Mouse (Mus musculus): Measurements from ENCODE around the gene Tbx3. TPM values are rescaled to one million over a fixed set of nuclear protein-coding genes. Genes with fewer than 3 reads are reported as not detected.

The Tbx3 gene
- polyA plus RNA-seq, 1 experiment = 3.1 TPM

- no peak overlapping the region for H3ac ChIP-seq (ENCODE audit: control insufficient read depth, insufficient read length)
- no peaks in the 10 kb centered on the region for H3K36me3 ChIP-seq (ENCODE audit: control insufficient read depth, insufficient read depth)
- TF ChIP-seq POLR2AphosphoS2 (IDR thresholded peaks at IDR 0.05; ENCODE audit: insufficient read length, low read depth) (no peak), MAX (IDR thresholded peaks at IDR 0.05; ENCODE audit: low read depth) (no peak), SRF (IDR thresholded peaks at IDR 0.05; ENCODE audit: control insufficient read depth, insufficient read length, low read depth) (no peak), MYOD1 (IDR thresholded peaks at IDR 0.05; ENCODE audit: control insufficient read depth in 1 of 3, insufficient read length in 2 of 3, low read depth in 2 of 3) (no peak), USF1 (IDR thresholded peaks at IDR 0.05; ENCODE audit: low read depth) (no peak), TCF12 (IDR thresholded peaks at IDR 0.05; ENCODE audit: insufficient read depth, poor library complexity, severe bottlenecking) (no peak), TCF3 (IDR thresholded peaks at IDR 0.05; ENCODE audit: insufficient read length, low read depth) (no peak)
- H3K4me3 ChIP-seq = no peak overlapping the region
- no peaks in the 10 kb centered on the region for H3K27me3 ChIP-seq (ENCODE audit: control insufficient read depth, insufficient read depth, insufficient read length)
- no peaks in the 10 kb centered on the region for H3K79me2 ChIP-seq (ENCODE audit: control insufficient read depth, insufficient read depth)
- H3K4me2 ChIP-seq (ENCODE audit: low read depth) = no peak overlapping the region
Observed at GRCm38 (mm10) chr5:119687856-119688206, 17.4 kb downstream of the Tbx3 start.

GRCm38 (mm10) chr5:119688306-119688705, 17.8 kb downstream of the Tbx3 start:
- no peak overlapping the region for H3K4me2 ChIP-seq (ENCODE audit: low read depth)
- TF ChIP-seq POLR2A (IDR thresholded peaks at IDR 0.05; ENCODE audit: insufficient read length, low read depth) (no peak), SRF (IDR thresholded peaks at IDR 0.05; ENCODE audit: control insufficient read depth, insufficient read length, low read depth) (no peak), MYOG (IDR thresholded peaks at IDR 0.05; ENCODE audit: control insufficient read depth in 1 of 3, insufficient read depth in 1 of 3, insufficient read length in 2 of 3, low read depth in 2 of 3) (no peak), TCF12 (IDR thresholded peaks at IDR 0.05; ENCODE audit: insufficient read depth, poor library complexity, severe bottlenecking) (no peak), MYOD1 (IDR thresholded peaks at IDR 0.05; ENCODE audit: control insufficient read depth in 1 of 3, insufficient read length in 2 of 3, low read depth in 2 of 3) (no peak), USF1 (IDR thresholded peaks at IDR 0.05; ENCODE audit: low read depth) (no peak), TCF3 (IDR thresholded peaks at IDR 0.05; ENCODE audit: insufficient read length, low read depth) (no peak), POLR2AphosphoS2 (IDR thresholded peaks at IDR 0.05; ENCODE audit: insufficient read length, low read depth) (no peak), REST (IDR thresholded peaks at IDR 0.05; ENCODE audit: insufficient read depth, insufficient read length) (no peak), MAX (IDR thresholded peaks at IDR 0.05; ENCODE audit: low read depth) (no peak), CEBPB (IDR thresholded peaks at IDR 0.05; ENCODE audit: insufficient read depth, poor library complexity, severe bottlenecking) (no peak), E2F4 (IDR thresholded peaks at IDR 0.05; ENCODE audit: insufficient read depth) (no peak)
- H3K4me3 ChIP-seq = no peak overlapping the region
- H3K79me2 ChIP-seq (ENCODE audit: control insufficient read depth, insufficient read depth) = no peaks in the 10 kb centered on the region
- H3ac ChIP-seq (ENCODE audit: control insufficient read depth, insufficient read length) = no peak overlapping the region
- no peaks in the 10 kb centered on the region for H3K27me3 ChIP-seq (ENCODE audit: control insufficient read depth, insufficient read depth, insufficient read length)
- no peaks in the 10 kb centered on the region for H3K36me3 ChIP-seq (ENCODE audit: control insufficient read depth, insufficient read depth)

- Histone ChIP-seq H3ac (ENCODE audit: control insufficient read depth, insufficient read length) (no peak overlapping the region), H3K27me3 (ENCODE audit: control insufficient read depth, insufficient read depth, insufficient read length) (peaks cover 1% of the 10 kb centered on the region), H3K79me2 (ENCODE audit: control insufficient read depth, insufficient read depth) (no peaks in the 10 kb centered on the region), H3K4me3 (no peak overlapping the region), H3K36me3 (ENCODE audit: control insufficient read depth, insufficient read depth) (no peaks in the 10 kb centered on the region), H3K4me2 (ENCODE audit: low read depth) (no peak overlapping the region)
- no peak for TF ChIP-seq POLR2AphosphoS2 (IDR thresholded peaks at IDR 0.05; ENCODE audit: insufficient read length, low read depth)
- TF ChIP-seq CEBPB (IDR thresholded peaks at IDR 0.05; ENCODE audit: insufficient read depth, poor library complexity, severe bottlenecking) = no peak
- no peak for TF ChIP-seq USF1 (IDR thresholded peaks at IDR 0.05; ENCODE audit: low read depth)
- no peak for TF ChIP-seq SRF (IDR thresholded peaks at IDR 0.05; ENCODE audit: control insufficient read depth, insufficient read length, low read depth)
- no peak for TF ChIP-seq MYOD1 (IDR thresholded peaks at IDR 0.05; ENCODE audit: control insufficient read depth in 1 of 3, insufficient read length in 2 of 3, low read depth in 2 of 3)
- no peak for TF ChIP-seq POLR2A (IDR thresholded peaks at IDR 0.05; ENCODE audit: insufficient read length, low read depth)
Observed at GRCm38 (mm10) chr5:119688914-119689420, 18.5 kb downstream of the Tbx3 start.

GRCm38 (mm10) chr5:119689501-119689900, 19.0 kb downstream of the Tbx3 start:
- H3K4me3 ChIP-seq = no peak overlapping the region
- TF ChIP-seq MYOG (IDR thresholded peaks at IDR 0.05; ENCODE audit: control insufficient read depth in 1 of 3, insufficient read depth in 1 of 3, insufficient read length in 2 of 3, low read depth in 2 of 3) (no peak), POLR2AphosphoS2 (IDR thresholded peaks at IDR 0.05; ENCODE audit: insufficient read length, low read depth) (no peak), CEBPB (IDR thresholded peaks at IDR 0.05; ENCODE audit: insufficient read depth, poor library complexity, severe bottlenecking) (no peak), POLR2A (IDR thresholded peaks at IDR 0.05; ENCODE audit: insufficient read length, low read depth) (no peak), MYOD1 (IDR thresholded peaks at IDR 0.05; ENCODE audit: control insufficient read depth in 1 of 3, insufficient read length in 2 of 3, low read depth in 2 of 3) (no peak), SRF (IDR thresholded peaks at IDR 0.05; ENCODE audit: control insufficient read depth, insufficient read length, low read depth) (no peak), TCF12 (IDR thresholded peaks at IDR 0.05; ENCODE audit: insufficient read depth, poor library complexity, severe bottlenecking) (no peak), MAX (IDR thresholded peaks at IDR 0.05; ENCODE audit: low read depth) (no peak), E2F4 (IDR thresholded peaks at IDR 0.05; ENCODE audit: insufficient read depth) (no peak), USF1 (IDR thresholded peaks at IDR 0.05; ENCODE audit: low read depth) (no peak), TCF3 (IDR thresholded peaks at IDR 0.05; ENCODE audit: insufficient read length, low read depth) (no peak), REST (IDR thresholded peaks at IDR 0.05; ENCODE audit: insufficient read depth, insufficient read length) (no peak)
- H3K4me2 ChIP-seq (ENCODE audit: low read depth) = no peak overlapping the region
- peaks cover 5% of the 10 kb centered on the region for H3K27me3 ChIP-seq (ENCODE audit: control insufficient read depth, insufficient read depth, insufficient read length)
- H3K36me3 ChIP-seq (ENCODE audit: control insufficient read depth, insufficient read depth) = no peaks in the 10 kb centered on the region
- no peak overlapping the region for H3ac ChIP-seq (ENCODE audit: control insufficient read depth, insufficient read length)
- no peaks in the 10 kb centered on the region for H3K79me2 ChIP-seq (ENCODE audit: control insufficient read depth, insufficient read depth)

DNA sequence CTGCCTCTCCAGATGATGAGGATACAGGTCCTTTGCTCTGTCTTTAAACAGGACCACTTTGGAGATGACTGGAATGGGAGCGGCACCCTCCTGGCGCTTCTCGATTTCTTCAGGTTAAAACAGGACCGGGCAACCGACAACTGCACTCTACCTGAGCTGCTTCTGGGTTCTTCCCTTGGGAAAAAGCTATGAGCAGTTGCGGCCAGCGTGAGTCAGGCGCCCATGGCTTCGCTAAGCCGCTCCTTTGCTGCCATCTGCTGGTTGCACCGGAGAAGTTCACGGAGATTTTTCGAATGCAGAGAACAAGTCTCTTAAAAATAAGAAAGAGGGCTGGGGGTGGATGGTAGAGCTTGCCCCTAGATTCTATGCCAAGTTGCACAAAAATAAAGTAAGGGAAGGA, 20.6 kb downstream of the Tbx3 start:
- no peak for TF ChIP-seq SRF (IDR thresholded peaks at IDR 0.05; ENCODE audit: control insufficient read depth, insufficient read length, low read depth)
- TF ChIP-seq MYOD1 (IDR thresholded peaks at IDR 0.05; ENCODE audit: control insufficient read depth in 1 of 3, insufficient read length in 2 of 3, low read depth in 2 of 3) = no peak
- no peak for TF ChIP-seq POLR2A (IDR thresholded peaks at IDR 0.05; ENCODE audit: insufficient read length, low read depth)
- TF ChIP-seq CEBPB (IDR thresholded peaks at IDR 0.05; ENCODE audit: insufficient read depth, poor library complexity, severe bottlenecking) = no peak
- no peak for TF ChIP-seq REST (IDR thresholded peaks at IDR 0.05; ENCODE audit: insufficient read depth, insufficient read length)
- no peak for TF ChIP-seq USF1 (IDR thresholded peaks at IDR 0.05; ENCODE audit: low read depth)
- H3K36me3 ChIP-seq (ENCODE audit: control insufficient read depth, insufficient read depth) = no peaks in the 10 kb centered on the region
- no peak overlapping the region for H3ac ChIP-seq (ENCODE audit: control insufficient read depth, insufficient read length)
- peaks cover 5% of the 10 kb centered on the region for H3K27me3 ChIP-seq (ENCODE audit: control insufficient read depth, insufficient read depth, insufficient read length)
- no peak overlapping the region for H3K4me3 ChIP-seq
- no peak overlapping the region for H3K4me2 ChIP-seq (ENCODE audit: low read depth)
- no peaks in the 10 kb centered on the region for H3K79me2 ChIP-seq (ENCODE audit: control insufficient read depth, insufficient read depth)

Data from myocyte (in vitro differentiated cells).